Mouse (Mus musculus) forebrain, embryonic 11.5 days (tissue): Measurements from ENCODE around the gene Gm826. TPM values are rescaled to one million over a fixed set of nuclear protein-coding genes. Genes with fewer than 3 reads are reported as not detected.
A peak's percentile ranks its signal among the peaks of the same experiment; 100 is the strongest.

ENCODE experiments used
- ATAC-seq: fragments of 200-750 bp; cut with Nextera tagmentation; replicated peaks from 2 replicates; pipeline ENCODE4 v1.8.0; 2017; ENCODE audit warnings: moderate TSS enrichment; ENCODE audit not compliant: low FRiP score
- DNase-seq: peaks from one replicate; pipeline ENCODE4 v3.0.0-alpha.2; 2017; ENCODE audit warnings: low spot score
- H3K27ac ChIP-seq: fragments of 300-500 bp; sonication (generic); 2 replicates; pipeline ENCODE4 v1.5.1; 2014; ENCODE audit warnings: low read depth, low read length
- H3K27me3 ChIP-seq: fragments of 300-500 bp; sonication (generic); 2 replicates; pipeline ENCODE4 v1.6.1; 2014; ENCODE audit warnings: mild to moderate bottlenecking, low read length, mixed read lengths; ENCODE audit not compliant: control insufficient read depth, insufficient read depth
- H3K36me3 ChIP-seq: fragments of 300-500 bp; sonication (generic); 2 replicates; pipeline ENCODE4 v1.6.1; 2014; ENCODE audit warnings: mild to moderate bottlenecking, low read length, moderate library complexity, mixed read lengths; ENCODE audit not compliant: control insufficient read depth, insufficient read depth
- H3K4me1 ChIP-seq: fragments of 300-500 bp; sonication (generic); replicated peaks from 2 replicates; pipeline ENCODE4 v1.6.1; 2014; ENCODE audit warnings: low read length, mixed read lengths; ENCODE audit not compliant: control insufficient read depth, insufficient read depth
- H3K4me2 ChIP-seq: fragments of 300-500 bp; sonication (generic); 2 replicates; pipeline ENCODE4 v1.6.1; 2014; ENCODE audit warnings: low read depth, mild to moderate bottlenecking, low read length, moderate library complexity, mixed read lengths; ENCODE audit not compliant: severe bottlenecking
- H3K4me3 ChIP-seq: fragments of 300-500 bp; sonication (generic); 2 replicates; pipeline ENCODE4 v1.5.1; 2014; ENCODE audit warnings: low read depth, low read length
- H3K9ac ChIP-seq: fragments of 300-500 bp; sonication (generic); 2 replicates; pipeline ENCODE4 v1.6.1; 2014; ENCODE audit warnings: low read length
- H3K9me3 ChIP-seq: fragments of 300-500 bp; sonication (generic); 2 replicates; pipeline ENCODE4 v1.6.1; 2016; ENCODE audit warnings: low read length, mixed read lengths; ENCODE audit not compliant: control insufficient read depth
- WGBS: fragments of 180-500 bp; shearing (Covaris S2); extraction: QIAGEN DNeasy Blood & Tissue Kit; methylation state at CpG from one replicate; pipeline ENCODE4 v1.1.7; 2014; 5-methylcytosine and 5-hydroxymethylcytosine counted together
- polyA plus RNA-seq: library from polyadenylated mRNA; unstranded; fragments of >200 nt; fragmentation: Nextera tagmentation; extraction: Ambion mirVana; gene quantifications from 2 replicates; pipeline ENCODE4 v1.2.1, GENCODE M21; 2014

The Gm826 gene
- polyA plus RNA-seq: not detected in 2 replicates

GRCm38 (mm10) chr2:160334111-160334661, at the start of gene Gm826:
Gm826 (minus strand) TSS chr2:160334162.
- WGBS: 81% methylated on average over 4 of the region's 4 CpGs
- no peak within 1 kb of the TSS for H3K27ac ChIP-seq

DNA sequence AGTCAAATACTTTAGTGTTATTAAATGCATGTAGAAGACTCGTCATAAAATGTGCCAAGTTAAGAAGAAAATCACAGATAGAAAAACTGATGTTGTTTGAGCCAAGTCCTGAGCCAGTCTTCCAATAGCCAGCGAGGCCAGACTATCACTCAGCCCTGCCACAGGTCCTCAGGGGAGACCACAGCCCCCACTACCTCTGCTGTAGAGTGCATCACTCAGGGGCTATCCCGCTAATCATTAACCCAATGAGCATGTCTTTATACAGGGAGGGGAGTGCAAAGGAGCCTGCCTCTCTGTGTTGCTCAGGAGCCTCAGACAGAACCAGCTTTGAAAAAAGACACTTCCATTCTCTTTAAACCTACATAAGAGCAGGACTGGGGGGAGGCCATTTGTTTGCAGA, 49.5 kb upstream of the Gm826 start:
- H3K4me2 ChIP-seq: no peak overlapping the region
- WGBS: 58% methylated on average over 3 of the region's 3 CpGs
- H3K27me3 ChIP-seq: no peaks in the 10 kb centered on the region

More at GRCm38 (mm10) chr2:160334111-160334661, at the start of gene Gm826:
- Histone ChIP-seq H3K36me3 (no peaks in the 10 kb centered on the region), H3K9me3 (no peaks in the 10 kb centered on the region), H3K4me3 (no peak within 1 kb of the TSS), H3K4me1 (no peaks in the 10 kb centered on the region), H3K9ac (no peak within 1 kb of the TSS; the same call in 1 of the 2 replicates), H3K4me2 (no peak within 1 kb of the TSS), H3K27me3 (peaks cover 2% of the 10 kb centered on the region; the same call in 1 of the 2 replicates)
- ATAC-seq (no peak), DNase-seq (no peak)

GRCm38 (mm10) chr2:160378271-160378670, 44.3 kb upstream of the Gm826 start:
- Histone ChIP-seq H3K4me2 (no peak overlapping the region), H3K27ac (no peak overlapping the region), H3K4me3 (no peak overlapping the region), H3K27me3 (peaks cover 3% of the 10 kb centered on the region; the same call in 1 of the 2 replicates), H3K9ac (no peak overlapping the region), H3K9me3 (no peaks in the 10 kb centered on the region), H3K4me1 (no peaks in the 10 kb centered on the region), H3K36me3 (no peaks in the 10 kb centered on the region)
- WGBS: 42% methylated on average over 4 of the region's 4 CpGs
- ATAC-seq (no peak), DNase-seq (peak; percentile 71)

More for the DNA sequence above, 49.5 kb upstream of the Gm826 start:
- Histone ChIP-seq H3K4me3 (no peak overlapping the region), H3K27ac (no peak overlapping the region), H3K9ac (no peak overlapping the region), H3K9me3 (no peaks in the 10 kb centered on the region), H3K4me1 (peaks cover under 1% of the 10 kb centered on the region; the same call in 1 of the 2 replicates), H3K36me3 (no peaks in the 10 kb centered on the region)
- DNase-seq: no peak
- no peak for ATAC-seq

DNA sequence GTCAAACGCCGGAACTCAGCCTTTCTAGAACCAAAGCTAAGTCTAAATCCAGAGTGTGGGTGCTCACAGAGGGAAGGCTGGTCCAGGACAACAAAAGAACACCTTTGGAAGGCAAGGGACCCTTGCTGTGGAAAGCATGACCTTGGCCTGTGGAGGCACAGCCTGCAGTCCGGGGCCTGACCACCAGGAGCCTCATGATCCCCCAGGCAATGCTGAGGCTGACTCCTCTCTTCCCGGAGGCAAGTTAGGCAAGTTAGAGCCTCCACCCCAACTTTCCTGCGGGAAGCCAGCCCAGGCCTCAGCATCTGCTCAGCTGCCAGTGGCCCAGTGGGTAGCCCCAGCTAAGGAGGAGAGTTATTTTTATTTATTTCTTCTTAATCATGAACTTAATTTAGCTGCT, 42.3 kb upstream of the Gm826 start:
- ATAC-seq (no peak), DNase-seq (no peak)
- 33% methylated on average over 5 of the region's 5 CpGs for WGBS
- Histone ChIP-seq H3K36me3 (no peaks in the 10 kb centered on the region), H3K27ac (no peak overlapping the region), H3K27me3 (peaks cover 14% of the 10 kb centered on the region), H3K9me3 (no peaks in the 10 kb centered on the region), H3K9ac (no peak overlapping the region), H3K4me2 (no peak overlapping the region), H3K4me3 (no peak overlapping the region), H3K4me1 (no peaks in the 10 kb centered on the region)

DNA sequence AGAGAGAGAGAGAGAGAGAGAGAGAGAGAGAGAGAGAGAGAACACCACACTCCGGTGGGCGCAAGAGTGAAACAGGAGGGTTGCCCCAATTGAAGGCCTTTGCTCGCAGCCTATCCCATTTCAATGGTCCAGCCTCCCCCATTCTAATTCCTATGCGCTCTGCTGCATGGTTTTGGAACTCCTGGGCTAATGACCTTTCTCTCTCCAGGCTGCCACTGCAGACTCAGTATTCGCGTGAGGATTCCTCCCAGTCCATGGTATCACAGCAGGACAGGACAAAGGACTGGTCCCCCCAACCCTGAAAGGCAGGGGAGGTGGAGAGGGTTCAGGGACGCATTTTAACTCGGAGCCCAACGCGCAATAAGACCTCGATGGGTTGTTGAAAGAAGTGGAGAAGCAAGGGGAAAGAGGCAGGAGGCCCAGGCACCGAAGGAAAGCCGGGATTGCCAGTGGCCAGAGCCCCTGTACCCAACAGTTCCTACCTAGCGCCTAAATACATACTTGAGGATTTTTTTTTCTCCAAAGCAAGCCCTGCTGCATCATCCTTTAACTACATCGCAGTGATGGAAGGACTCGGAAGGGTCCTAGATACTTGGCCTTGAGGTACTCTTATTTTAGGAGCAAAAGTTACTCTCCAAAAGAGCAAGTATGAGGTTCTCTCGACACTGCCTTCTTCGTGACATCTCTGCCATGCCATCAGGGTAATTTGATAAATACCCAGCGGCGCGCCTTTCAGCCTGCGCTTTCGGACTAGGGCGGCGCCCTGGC, 35.9 kb upstream of the Gm826 start:
- Histone ChIP-seq H3K27me3 (peaks cover 63% of the 10 kb centered on the region), H3K36me3 (no peaks in the 10 kb centered on the region), H3K9ac (no peak overlapping the region), H3K4me1 (peaks cover 14% of the 10 kb centered on the region), H3K4me3 (peak overlapping the region; percentile 26), H3K27ac (no peak overlapping the region), H3K9me3 (no peaks in the 10 kb centered on the region), H3K4me2 (peak overlapping the region; percentile 51; the same call in 1 of the 2 replicates)
- 1% methylated on average over 25 of the region's 25 CpGs for WGBS
- ATAC-seq (no peak), DNase-seq (no peak)

DNA sequence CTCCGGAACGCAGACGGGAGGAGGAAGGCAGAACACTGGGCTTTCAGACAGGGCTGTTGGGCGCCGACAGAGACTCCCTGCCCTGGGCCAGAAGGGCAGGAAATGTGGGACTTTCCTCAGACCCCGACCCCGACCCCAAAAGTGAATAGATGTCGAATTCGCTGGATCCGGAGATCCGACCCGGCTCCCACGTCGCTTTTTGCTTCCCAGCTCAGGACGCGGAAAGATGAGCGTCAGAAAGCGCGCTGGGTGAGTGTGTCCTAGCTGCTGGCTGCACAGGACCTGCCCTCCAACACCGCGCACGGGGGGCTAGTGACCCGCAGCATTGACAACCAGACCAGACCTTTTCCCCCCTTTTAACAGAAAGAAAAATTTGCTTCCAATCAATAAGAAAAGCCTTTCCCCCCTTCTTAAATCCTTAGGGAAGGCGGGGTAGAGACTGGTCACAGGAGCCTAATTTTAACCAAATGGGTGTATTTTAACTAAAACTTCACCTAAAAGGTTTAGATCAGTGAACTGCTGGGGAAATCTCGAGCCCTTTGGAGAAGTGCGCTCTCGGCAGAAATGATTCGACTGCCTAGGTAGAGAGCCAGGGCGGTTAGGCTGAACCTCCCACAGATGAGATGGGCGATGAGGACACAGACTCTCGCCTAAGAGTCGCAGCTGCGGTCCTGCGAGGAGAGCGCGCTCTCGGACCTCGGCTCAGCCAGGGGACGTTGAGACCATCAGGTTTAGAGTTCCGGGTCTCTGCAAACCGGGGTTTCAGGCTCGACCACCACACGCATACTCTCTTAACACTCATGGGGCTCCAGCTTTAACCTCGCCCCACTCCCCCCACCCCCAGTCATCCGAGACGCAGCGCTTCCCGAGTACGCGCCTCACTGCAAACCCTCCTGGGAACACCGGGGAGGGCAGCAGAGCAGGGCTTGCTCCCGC, 34.7 kb upstream of the Gm826 start:
- peaks cover 64% of the 10 kb centered on the region for H3K27me3 ChIP-seq
- H3K4me1 ChIP-seq: peaks cover 14% of the 10 kb centered on the region
- no peak for ATAC-seq
- H3K9ac ChIP-seq: no peak overlapping the region
- no peaks in the 10 kb centered on the region for H3K36me3 ChIP-seq
- peak; percentile 71 for DNase-seq
- peak overlapping the region; percentile 26 for H3K4me3 ChIP-seq
- H3K4me2 ChIP-seq: peak overlapping the region; percentile 51
- H3K9me3 ChIP-seq: no peaks in the 10 kb centered on the region
- WGBS: under 1% methylated on average over 52 of the region's 52 CpGs
- no peak overlapping the region for H3K27ac ChIP-seq

DNA sequence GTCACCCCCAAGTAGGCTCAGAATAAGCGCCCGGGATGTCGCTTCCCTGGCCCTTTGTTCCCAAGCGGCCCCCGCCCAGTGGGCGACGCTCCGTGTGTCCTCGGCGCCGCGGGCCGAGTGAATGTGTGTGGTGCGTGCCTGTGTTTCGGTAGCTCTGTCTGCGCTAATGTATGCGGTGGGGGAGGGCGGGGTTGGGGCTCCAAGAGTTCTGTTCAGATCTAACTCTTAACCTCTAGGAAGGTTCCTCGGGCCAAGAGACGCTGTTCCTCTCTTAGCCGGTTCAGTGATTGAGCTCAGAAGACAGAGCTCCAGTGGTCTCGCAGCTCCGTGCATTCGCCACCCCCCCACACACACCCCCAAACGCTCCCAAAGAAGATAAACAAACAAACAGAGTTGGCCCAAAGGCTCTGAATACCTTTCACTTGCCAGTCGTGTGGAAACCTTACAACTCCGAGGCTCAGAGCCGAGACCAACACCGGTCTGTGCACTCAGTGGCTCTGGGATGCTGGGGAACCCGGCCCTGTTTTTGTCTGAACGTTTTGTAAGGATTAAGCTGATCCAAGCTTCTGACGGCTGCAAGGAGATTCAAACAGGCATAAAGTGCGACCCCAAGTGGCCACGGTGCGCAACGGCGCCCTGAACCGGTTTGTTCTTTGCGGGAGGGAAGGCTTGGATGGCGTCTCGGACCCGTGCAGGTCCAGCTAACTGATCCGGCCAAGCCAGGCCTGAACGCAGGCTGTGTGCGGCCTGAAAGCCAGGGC, 33.7 kb upstream of the Gm826 start:
- Histone ChIP-seq H3K36me3 (no peaks in the 10 kb centered on the region), H3K27ac (peak overlapping the region; percentile 74), H3K4me3 (peak overlapping the region; percentile 54), H3K9me3 (no peaks in the 10 kb centered on the region), H3K9ac (peak overlapping the region; percentile 77), H3K27me3 (peaks cover 70% of the 10 kb centered on the region), H3K4me2 (peak overlapping the region; percentile 97), H3K4me1 (peaks cover 14% of the 10 kb centered on the region)
- WGBS: under 1% methylated on average over 45 of the region's 45 CpGs
- ATAC-seq (peak; percentile 71), DNase-seq (peak; percentile 97)

DNA sequence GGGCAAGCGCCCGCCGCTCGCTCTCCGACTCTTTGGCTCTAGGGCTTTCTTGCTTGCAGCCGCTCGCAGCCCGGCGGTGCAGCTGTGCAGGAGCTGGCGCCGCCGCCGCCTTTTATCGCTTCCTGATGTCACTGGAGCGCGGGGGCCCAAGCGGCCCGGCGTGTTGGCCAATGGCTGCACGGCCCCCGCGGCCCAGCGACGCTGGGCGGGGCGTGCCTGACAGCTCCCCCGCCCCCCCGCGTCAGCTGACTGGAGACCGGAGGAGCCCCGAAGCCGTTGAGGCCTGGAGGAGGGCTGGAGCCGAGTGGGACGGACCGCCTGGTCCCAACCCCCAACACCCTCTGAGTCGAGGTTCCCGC, 33.0 kb upstream of the Gm826 start, which contains the start of gene Mafb:
Gene Mafb, minus strand, starts transcription at position 86 of the 359 bp plus-strand sequence.
- ATAC-seq: peak; percentile 90
- peaks cover 73% of the 10 kb centered on the region for H3K27me3 ChIP-seq
- H3K27ac ChIP-seq: peak within 1 kb of the TSS; percentile 74
- H3K9me3 ChIP-seq: no peaks in the 10 kb centered on the region
- peak; percentile 96 for DNase-seq
- WGBS: under 1% methylated on average over 27 of the region's 37 CpGs
- peaks cover 14% of the 10 kb centered on the region for H3K4me1 ChIP-seq
- H3K9ac ChIP-seq: peak within 1 kb of the TSS; percentile 77
- H3K4me2 ChIP-seq: peak within 1 kb of the TSS; percentile 97
- no peaks in the 10 kb centered on the region for H3K36me3 ChIP-seq
- peak within 1 kb of the TSS; percentile 54 for H3K4me3 ChIP-seq
